Mouse (Mus musculus): ENCODE data around the gene Eif4ebp2.

DNA sequence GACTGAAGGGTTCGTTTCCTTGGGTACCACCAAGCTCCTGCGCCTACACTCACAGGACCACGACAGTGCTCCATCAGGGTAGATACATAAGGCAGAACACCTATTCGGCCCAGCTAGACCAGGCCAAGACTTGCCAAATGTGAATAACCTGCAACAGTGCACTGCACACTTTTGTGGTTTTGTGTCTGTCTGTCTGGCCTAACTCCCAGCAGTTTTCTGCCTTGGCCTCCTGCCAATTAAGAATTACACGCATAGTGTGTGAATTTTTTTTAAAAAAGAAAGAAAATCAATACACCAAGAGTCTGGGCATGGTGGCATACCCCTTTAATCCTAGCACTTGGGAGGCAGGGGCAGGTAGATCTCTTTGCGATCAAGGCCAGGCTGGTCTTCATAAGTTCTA is 24.5 kb downstream of the Eif4ebp2 start:
- TF ChIP-seq CTCF (IDR thresholded peaks at IDR 0.05) (no peak), EP300 (IDR thresholded peaks at IDR 0.05) (no peak)
